Mouse (Mus musculus) small intestine, adult 2 months (tissue): ENCODE measurements around the gene Cyp2u1.

ENCODE experiments used
- CTCF ChIP-seq: fragments of 200-500 bp; IDR thresholded peaks from 2 replicates; pipeline ENCODE4 v1.5.1; 2012; ENCODE audit warnings: low read depth, mild to moderate bottlenecking, control low read depth, inconsistent platforms, low read length, moderate library complexity, mixed read lengths; ENCODE audit not compliant: insufficient replicate concordance, insufficient read length; ENCODE audit errors: extremely low read depth
- POLR2A ChIP-seq: fragments of 200-500 bp; IDR thresholded peaks from 2 replicates; pipeline ENCODE4 v1.6.1; 2012; ENCODE audit warnings: low read depth, mild to moderate bottlenecking, control low read depth, inconsistent platforms, low read length, moderate library complexity

DNA sequence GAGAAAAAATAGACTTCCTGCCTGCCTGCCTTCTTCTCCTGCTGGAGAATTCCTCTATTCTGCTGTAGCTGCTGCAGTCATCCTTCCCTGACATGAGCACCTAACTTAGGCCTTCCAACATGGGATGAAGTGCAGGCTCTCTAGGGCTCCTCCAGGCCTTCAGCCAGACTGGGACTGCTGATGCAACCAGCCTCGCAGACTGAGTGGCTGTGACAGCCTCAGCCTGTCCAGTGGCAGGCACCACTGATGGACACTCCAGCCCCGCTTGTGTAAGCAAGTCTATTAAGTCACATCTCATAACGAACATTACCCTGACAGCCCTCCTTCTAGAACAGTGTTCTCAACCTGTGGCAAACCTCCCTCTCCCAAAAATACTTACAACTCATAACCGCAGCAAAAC, 28.9 kb downstream of the Cyp2u1 start:
- TF ChIP-seq CTCF: no peak
- TF ChIP-seq POLR2A: no peak
